Mouse (Mus musculus): ENCODE measurements around the gene Ptgfr. TPM values are rescaled to one million over a fixed set of nuclear protein-coding genes. Genes with fewer than 3 reads are reported as not detected.

Ptgfr gene
- total RNA-seq (2021) = 1 to 10 TPM; 3.3 to 3.4 TPM
- 7.8 and 17.4 TPM in 2 replicates for polyA plus RNA-seq (2012; rRNA removed)
- long read RNA-seq, full-length matches to known transcripts = 2 of 2 reads
- long read RNA-seq, partial matches to known transcripts = 0 of 2 reads
- long read RNA-seq, other reads (novel, unspliced or antisense) = 0 of 2 reads

GRCm38 (mm10) chr3:151836871-151837680 lies at the start of gene Ptgfr:
Gene Ptgfr, minus strand, starts transcription at chr3:151837630.
- Histone ChIP-seq H3K4me1 (ENCODE audit: control insufficient read depth, insufficient read depth, low read length) (no peaks in the 10 kb centered on the region), H3K27ac (peak within 1 kb of the TSS; percentile 18), H3K9ac (ENCODE audit: low read depth, low read length) (peak within 1 kb of the TSS; percentile 54), H3K27me3 (ENCODE audit: control insufficient read depth, insufficient read depth, low read length) (no peaks in the 10 kb centered on the region), H3K36me3 (ENCODE audit: control insufficient read depth, insufficient read depth, low read length) (no peaks in the 10 kb centered on the region), H3K4me3 (peak within 1 kb of the TSS; percentile 54), H3K79me2 (replicated peaks; ENCODE audit: control insufficient read depth, insufficient read depth, low read length) (no peaks in the 10 kb centered on the region)
- DNase-seq = peak; percentile 70 to 77
- intact Hi-C loops (cut with DNase I) = loop anchor here (1.0 to 5.0 kb wide), 3 partner anchors 100 to 252 kb away; no protein-coding TSS in a partner anchor
- TF ChIP-seq POLR2A (IDR thresholded peaks at IDR 0.05; ENCODE audit: insufficient read depth, low read depth, low read length) = no peak
- TF ChIP-seq CTCF (IDR thresholded peaks at IDR 0.05) = peak; percentile 88
- 0 out of 2 replicates have a peak, but pooled peaks have one; percentile 52 for TF ChIP-seq EP300 (IDR thresholded peaks at IDR 0.05; ENCODE audit: insufficient read depth, low read depth, low read length)
- WGBS = 2% methylated on average over 30 of the region's 30 CpGs

DNA sequence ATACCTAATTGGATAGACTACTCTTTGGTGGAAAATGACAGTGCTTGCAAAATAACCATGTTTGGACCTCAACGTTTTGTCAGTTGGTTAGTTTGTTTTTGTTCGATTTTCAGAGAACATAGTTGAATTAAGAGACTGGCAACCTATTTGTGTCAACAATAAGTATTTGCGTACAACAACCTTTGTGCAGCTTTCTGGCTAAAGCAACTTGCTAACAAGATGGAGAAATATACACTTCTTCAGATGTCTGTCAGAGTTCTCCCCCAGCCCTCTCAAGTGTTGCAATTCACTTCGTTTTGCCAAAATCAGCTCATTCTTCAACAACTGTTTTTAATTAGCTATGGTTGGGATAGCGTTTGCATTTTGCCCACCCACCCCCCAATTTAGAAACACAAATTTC lies 46.5 kb upstream of the Ptgfr start:
- H3K27me3 ChIP-seq (ENCODE audit: control insufficient read depth, insufficient read depth, low read length) = no peaks in the 10 kb centered on the region
- H3K4me1 ChIP-seq (ENCODE audit: control insufficient read depth, insufficient read depth, low read length) = no peaks in the 10 kb centered on the region
- no peaks in the 10 kb centered on the region for H3K36me3 ChIP-seq (ENCODE audit: control insufficient read depth, insufficient read depth, low read length)
- intact Hi-C loops (cut with DNase I) = no loop called here
- no peak overlapping the region for H3K4me3 ChIP-seq
- H3K79me2 ChIP-seq (replicated peaks; ENCODE audit: control insufficient read depth, insufficient read depth, low read length) = no peaks in the 10 kb centered on the region
- H3K9ac ChIP-seq (ENCODE audit: low read depth, low read length) = no peak overlapping the region
- TF ChIP-seq CTCF (IDR thresholded peaks at IDR 0.05) (no peak), EP300 (IDR thresholded peaks at IDR 0.05; ENCODE audit: insufficient read depth, low read depth, low read length) (no peak), POLR2A (IDR thresholded peaks at IDR 0.05; ENCODE audit: insufficient read depth, low read depth, low read length) (no peak)
- no peak for DNase-seq
- no peak overlapping the region for H3K27ac ChIP-seq
- WGBS = 70% methylated on average over 5 of the region's 5 CpGs

- intact Hi-C loops (cut with DNase I) = no loop called here
- DNase-seq = no peak
- no peaks in the 10 kb centered on the region for H3K79me2 ChIP-seq (replicated peaks; ENCODE audit: control insufficient read depth, insufficient read depth, low read length)
- TF ChIP-seq EP300 (IDR thresholded peaks at IDR 0.05; ENCODE audit: insufficient read depth, low read depth, low read length) (no peak), CTCF (IDR thresholded peaks at IDR 0.05) (0 out of 2 replicates have a peak, but pooled peaks have one; percentile 20), POLR2A (IDR thresholded peaks at IDR 0.05; ENCODE audit: insufficient read depth, low read depth, low read length) (no peak)
- no peaks in the 10 kb centered on the region for H3K4me1 ChIP-seq (ENCODE audit: control insufficient read depth, insufficient read depth, low read length)
- H3K27me3 ChIP-seq (ENCODE audit: control insufficient read depth, insufficient read depth, low read length) = no peaks in the 10 kb centered on the region
- no peak overlapping the region for H3K27ac ChIP-seq
- H3K36me3 ChIP-seq (ENCODE audit: control insufficient read depth, insufficient read depth, low read length) = no peaks in the 10 kb centered on the region
- no peak overlapping the region for H3K4me3 ChIP-seq
- 65% methylated on average over 2 of the region's 2 CpGs for WGBS
- H3K9ac ChIP-seq (ENCODE audit: low read depth, low read length) = no peak overlapping the region
These were observed 42.6 kb upstream of the Ptgfr start for GRCm38 (mm10) chr3:151879981-151880380.

DNA sequence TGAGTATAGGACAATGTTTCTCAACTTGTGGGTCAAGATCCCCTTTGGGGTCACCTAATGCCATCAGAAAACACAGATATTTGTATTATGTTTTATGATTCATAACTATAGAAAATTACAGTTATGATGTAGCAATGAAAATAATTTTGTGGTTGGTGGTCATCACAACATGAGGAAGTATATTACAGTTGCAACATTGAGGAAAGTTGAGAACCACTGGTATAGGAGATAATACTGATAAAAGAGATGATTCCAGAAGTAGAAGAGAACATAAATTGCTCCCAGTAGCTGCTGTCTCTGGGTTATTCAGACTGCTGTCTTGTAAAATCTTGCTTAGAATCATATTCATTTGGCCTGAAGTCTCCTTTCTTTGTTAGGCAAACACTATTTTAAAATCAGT lies 31.5 kb upstream of the Ptgfr start:
- Histone ChIP-seq H3K9ac (ENCODE audit: low read depth, low read length) (no peak overlapping the region), H3K27me3 (ENCODE audit: control insufficient read depth, insufficient read depth, low read length) (no peaks in the 10 kb centered on the region), H3K4me1 (ENCODE audit: control insufficient read depth, insufficient read depth, low read length) (no peaks in the 10 kb centered on the region), H3K79me2 (replicated peaks; ENCODE audit: control insufficient read depth, insufficient read depth, low read length) (no peaks in the 10 kb centered on the region), H3K36me3 (ENCODE audit: control insufficient read depth, insufficient read depth, low read length) (no peaks in the 10 kb centered on the region), H3K27ac (no peak overlapping the region), H3K4me3 (no peak overlapping the region)
- TF ChIP-seq POLR2A (IDR thresholded peaks at IDR 0.05; ENCODE audit: insufficient read depth, low read depth, low read length) (no peak), CTCF (IDR thresholded peaks at IDR 0.05) (no peak), EP300 (IDR thresholded peaks at IDR 0.05; ENCODE audit: insufficient read depth, low read depth, low read length) (no peak)
- intact Hi-C loops (cut with DNase I) = no loop called here
- DNase-seq = no peak

- Histone ChIP-seq H3K9ac (ENCODE audit: low read depth, low read length) (peak overlapping the region; percentile 45), H3K4me3 (no peak overlapping the region), H3K27me3 (ENCODE audit: control insufficient read depth, insufficient read depth, low read length) (no peaks in the 10 kb centered on the region), H3K4me1 (ENCODE audit: control insufficient read depth, insufficient read depth, low read length) (peaks cover 10% of the 10 kb centered on the region), H3K27ac (peak overlapping the region; percentile 56), H3K79me2 (replicated peaks; ENCODE audit: control insufficient read depth, insufficient read depth, low read length) (no peaks in the 10 kb centered on the region), H3K36me3 (ENCODE audit: control insufficient read depth, insufficient read depth, low read length) (no peaks in the 10 kb centered on the region)
- 27% methylated on average over 1 of the region's 1 CpGs for WGBS
- TF ChIP-seq POLR2A (IDR thresholded peaks at IDR 0.05; ENCODE audit: insufficient read depth, low read depth, low read length) (peak; percentile 39; the same call in 1 of the 2 replicates), EP300 (IDR thresholded peaks at IDR 0.05; ENCODE audit: insufficient read depth, low read depth, low read length) (peak; percentile 71; the same call in 1 of the 2 replicates), CTCF (IDR thresholded peaks at IDR 0.05) (no peak)
- peak in 1 of 2 experiments; percentile 25 for DNase-seq
- intact Hi-C loops (cut with DNase I) = loop anchor here (5.0 kb wide), 1 partner anchor 41 kb away; no protein-coding TSS in a partner anchor
These were observed 13.9 kb upstream of the Ptgfr start for GRCm38 (mm10) chr3:151851344-151851743.

DNA sequence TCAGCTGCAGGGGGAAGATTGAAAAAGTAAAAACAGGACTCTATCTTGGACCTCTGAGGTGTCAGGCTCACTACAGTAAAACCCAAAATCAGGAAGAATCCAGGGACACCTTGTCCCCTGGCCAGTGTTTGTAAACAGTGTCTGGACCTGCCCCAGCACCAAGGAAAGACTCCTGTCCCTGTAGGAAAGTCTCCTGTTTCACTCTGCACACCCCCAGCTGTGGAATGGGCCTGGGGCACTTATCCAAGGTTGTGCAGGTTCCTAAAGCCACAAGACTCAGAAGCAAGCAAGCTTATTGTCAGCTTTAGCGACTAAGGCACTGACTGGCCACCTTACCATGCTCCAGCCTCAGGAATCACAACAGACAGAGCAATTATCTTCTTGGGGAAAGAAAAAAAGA lies 13.2 kb upstream of the Ptgfr start:
- TF ChIP-seq POLR2A (IDR thresholded peaks at IDR 0.05; ENCODE audit: insufficient read depth, low read depth, low read length) (no peak), EP300 (IDR thresholded peaks at IDR 0.05; ENCODE audit: insufficient read depth, low read depth, low read length) (no peak), CTCF (IDR thresholded peaks at IDR 0.05) (no peak)
- Histone ChIP-seq H3K9ac (ENCODE audit: low read depth, low read length) (no peak overlapping the region), H3K79me2 (replicated peaks; ENCODE audit: control insufficient read depth, insufficient read depth, low read length) (no peaks in the 10 kb centered on the region), H3K27me3 (ENCODE audit: control insufficient read depth, insufficient read depth, low read length) (no peaks in the 10 kb centered on the region), H3K4me3 (no peak overlapping the region), H3K36me3 (ENCODE audit: control insufficient read depth, insufficient read depth, low read length) (no peaks in the 10 kb centered on the region), H3K27ac (peak overlapping the region; percentile 56), H3K4me1 (ENCODE audit: control insufficient read depth, insufficient read depth, low read length) (peaks cover 12% of the 10 kb centered on the region)
- intact Hi-C loops (cut with DNase I) = loop anchor here (5.0 kb wide), 1 partner anchor 42 kb away; no protein-coding TSS in a partner anchor
- whole genome bisulfite sequencing = 58% methylated on average over 1 of the region's 1 CpGs
- DNase-seq = no peak

All from heart, adult 2 months (tissue).